Comparison of ENCODE assay signal across 11 mouse cellular contexts in genomic region chr4:150264903-150265302, GRCm38 (mm10). TPM values are rescaled to one million over a fixed set of nuclear protein-coding genes. Genes with fewer than 3 reads are reported as not detected.
DNase-seq lines count a peak whose midpoint lies in the region; ATAC-seq and TF ChIP-seq lines count a peak whose summit lies in the region.
"Had no signal": no experiment of that assay in that cellular context is flagged by ENCODE, and none has a peak within 500 bp of the region (broad histone marks: within the 10 kb centered on the region; RNA-seq: fewer than 3 reads in every experiment).

No protein-coding gene starts in this region.

- TF ChIP-seq EP300 in stomach, postnatal 0 days (optimal IDR thresholded peaks at IDR 0.05) = no peak

- H3K27ac ChIP-seq in gastrocnemius, adult 2 months = no peak overlapping the region
- H3K27ac ChIP-seq in stomach, postnatal 0 days (replicated peaks) = peak overlapping the region; percentile 14; the same call in 1 of the 2 replicates
- H3K27ac ChIP-seq: hindbrain, embryonic 15.5 days had no signal

- H3K9me3 ChIP-seq in stomach, postnatal 0 days (ENCODE audit: control insufficient read depth, low read length) = no peaks in the 10 kb centered on the region
- H3K9me3 ChIP-seq: embryonic facial prominence, embryonic 13.5 days; hindbrain, embryonic 15.5 days had no signal

- ATAC-seq in stomach, postnatal 0 days (ENCODE audit: low FRiP score, low TSS enrichment) = no peak

- H3K4me3 ChIP-seq in gastrocnemius, adult 2 months = no peak overlapping the region
- H3K4me3 ChIP-seq in stomach, postnatal 0 days (ENCODE audit: low read depth, low read length) = no peak overlapping the region
- H3K4me3 ChIP-seq: embryonic facial prominence, embryonic 13.5 days; hindbrain, embryonic 15.5 days had no signal

- no peak overlapping the region for H3K9ac ChIP-seq in stomach, postnatal 0 days (ENCODE audit: low read length)
- H3K9ac ChIP-seq: embryonic facial prominence, embryonic 13.5 days; hindbrain, embryonic 15.5 days had no signal

- H3K36me3 ChIP-seq in stomach, postnatal 0 days (ENCODE audit: control insufficient read depth, insufficient read depth, low read length) = no peaks in the 10 kb centered on the region
- H3K36me3 ChIP-seq: embryonic facial prominence, embryonic 13.5 days; hindbrain, embryonic 15.5 days had no signal

- peak; percentile 58 for TF ChIP-seq CTCF in gastrocnemius, adult 2 months (IDR thresholded peaks at IDR 0.05)
- TF ChIP-seq CTCF in stomach, postnatal 0 days (IDR thresholded peaks at IDR 0.05; ENCODE audit: low read depth) = peak; percentile 68

- H3K4me1 ChIP-seq in stomach, postnatal 0 days (replicated peaks; ENCODE audit: control insufficient read depth, insufficient read depth) = no peaks in the 10 kb centered on the region

- H3K4me2 ChIP-seq in stomach, postnatal 0 days (replicated peaks; ENCODE audit: low read depth) = no peak overlapping the region
- H3K4me2 ChIP-seq: embryonic facial prominence, embryonic 13.5 days; hindbrain, embryonic 15.5 days had no signal

- peak; percentile 25 for DNase-seq in gastrocnemius, adult 2 months
- DNase-seq in gastrocnemius, postnatal 10 days = no peak
- peak; percentile 49 for DNase-seq in thymus, postnatal 0 days (ENCODE audit: low spot score)
- DNase-seq in thymus, adult 18-20 months = no peak
- DNase-seq in kidney, postnatal 25 days = peak; percentile 55 to 74
- DNase-seq in stomach, postnatal 0 days (ENCODE audit: low spot score) = peak; percentile 29
- DNase-seq in ovary, postnatal 36 days (ENCODE audit: low spot score) = no peak
- DNase-seq in layer of hippocampus, adult 11-12 months (ENCODE audit: low spot score) = no peak
- DNase-seq: right cerebral cortex, adult 18-20 months had no signal

- intact Hi-C loops in gastrocnemius, adult 2 months (cut with DNase I) = loop anchor here (5.0 kb wide), 1 partner anchor 72 kb away; no protein-coding TSS in a partner anchor

- no peaks in the 10 kb centered on the region for H3K27me3 ChIP-seq in stomach, postnatal 0 days (ENCODE audit: control insufficient read depth, insufficient read depth, low read length)
- H3K27me3 ChIP-seq: embryonic facial prominence, embryonic 13.5 days; hindbrain, embryonic 15.5 days had no signal

- 52% methylated on average over 7 of the region's 7 CpGs for WGBS in stomach, postnatal 0 days

RNA-seq across cellular contexts. Expression of gene Rere, which starts 16.5 kb away (rescaled TPM):
- 10 to 100 TPM; 71.3 to 95.7 TPM for total RNA-seq in gastrocnemius, adult 2 months (2021)
- 10 to 100 TPM; 53.8 to 56.9 TPM for total RNA-seq in gastrocnemius, postnatal 10 days (2021)
- 9.8 and 13.6 TPM in 2 replicates for polyA plus RNA-seq in thymus, postnatal 0 days (2015; fragmentation: Nextera tagmentation; extraction: Ambion mirVana)
- 8.3 and 12.2 TPM in 2 replicates for polyA plus RNA-seq in stomach, postnatal 0 days (2015; fragmentation: Nextera tagmentation; extraction: Ambion mirVana)

RNA-seq across cellular contexts. Expression of gene Eno1, which starts 28.4 kb away (rescaled TPM):
- total RNA-seq in gastrocnemius, adult 2 months (2021) = 10 to 100 TPM; 68.1 to 92.0 TPM
- total RNA-seq in gastrocnemius, postnatal 10 days (2021) = 100 to 1,000 TPM; 469 to 474 TPM
- 700 and 780 TPM in 2 replicates for polyA plus RNA-seq in thymus, postnatal 0 days (2015; fragmentation: Nextera tagmentation; extraction: Ambion mirVana)
- polyA plus RNA-seq in stomach, postnatal 0 days (2015; fragmentation: Nextera tagmentation; extraction: Ambion mirVana) = 636 and 733 TPM in 2 replicates

Comparison
In these comparisons a context has a peak if more than half of its experiments do, and no peak if none do; other contexts are left out.
1. DNase-seq: peak in gastrocnemius, adult 2 months (single experiment), thymus, postnatal 0 days (single experiment), kidney, postnatal 25 days (2 of 2) and stomach, postnatal 0 days (single experiment); none in gastrocnemius, postnatal 10 days (single experiment), thymus, adult 18-20 months (0 of 2), ovary, postnatal 36 days (single experiment) and layer of hippocampus, adult 11-12 months (single experiment).
2. RNA of gene Eno1, which starts 28.4 kb away (total RNA-seq): 469 to 474 TPM in gastrocnemius, postnatal 10 days; 68.1 to 92.0 TPM in gastrocnemius, adult 2 months; every median in the first group is over 4 times any median in the second.